Mouse (Mus musculus) hindbrain, embryonic 10.5 days (tissue): Measurements from ENCODE around the gene Dbp. TPM values are rescaled to one million over a fixed set of nuclear protein-coding genes. Genes with fewer than 3 reads are reported as not detected.
A peak's percentile ranks its signal among the peaks of the same experiment; 100 is the strongest.

Source experiments
- DNase-seq: peaks from one replicate; pipeline ENCODE4 v3.0.0-alpha.2; 2017; ENCODE audit warnings: low spot score
- H3K27ac ChIP-seq: fragments of 300-500 bp; sonication (generic); 2 replicates; pipeline ENCODE4 v1.5.1; 2016; ENCODE audit warnings: mild to moderate bottlenecking, moderate library complexity
- H3K27me3 ChIP-seq: fragments of 300-500 bp; sonication (generic); 2 replicates; pipeline ENCODE4 v1.6.1; 2016; ENCODE audit warnings: mild to moderate bottlenecking; ENCODE audit not compliant: poor library complexity, insufficient read depth, severe bottlenecking
- H3K36me3 ChIP-seq: fragments of 300-500 bp; sonication (generic); 2 replicates; pipeline ENCODE4 v1.6.1; 2016; ENCODE audit warnings: mild to moderate bottlenecking, moderate library complexity
- H3K4me1 ChIP-seq: fragments of 300-500 bp; sonication (generic); replicated peaks from 2 replicates; pipeline ENCODE4 v1.6.1; 2016; ENCODE audit warnings: mild to moderate bottlenecking
- H3K4me3 ChIP-seq: fragments of 300-500 bp; sonication (generic); 2 replicates; pipeline ENCODE4 v1.5.1; 2016; ENCODE audit warnings: mild to moderate bottlenecking, moderate library complexity
- H3K9me3 ChIP-seq: fragments of 300-500 bp; sonication (generic); 2 replicates; pipeline ENCODE4 v1.6.1; 2016; ENCODE audit warnings: mild to moderate bottlenecking, moderate library complexity
- WGBS: fragments of 180-500 bp; shearing (Covaris S2); methylation state at CpG from one replicate; pipeline ENCODE4 v1.1.7; 2016; 5-methylcytosine and 5-hydroxymethylcytosine counted together
- polyA plus RNA-seq: library from polyadenylated mRNA; unstranded; fragments of >200 nt; fragmentation: Nextera tagmentation; extraction: Ambion mirVana; gene quantifications from 2 replicates; pipeline ENCODE4 v1.2.1, GENCODE M21; 2016

Dbp gene
- polyA plus RNA-seq, 1 experiment from 2014 or later = 3.4 TPM

DNA sequence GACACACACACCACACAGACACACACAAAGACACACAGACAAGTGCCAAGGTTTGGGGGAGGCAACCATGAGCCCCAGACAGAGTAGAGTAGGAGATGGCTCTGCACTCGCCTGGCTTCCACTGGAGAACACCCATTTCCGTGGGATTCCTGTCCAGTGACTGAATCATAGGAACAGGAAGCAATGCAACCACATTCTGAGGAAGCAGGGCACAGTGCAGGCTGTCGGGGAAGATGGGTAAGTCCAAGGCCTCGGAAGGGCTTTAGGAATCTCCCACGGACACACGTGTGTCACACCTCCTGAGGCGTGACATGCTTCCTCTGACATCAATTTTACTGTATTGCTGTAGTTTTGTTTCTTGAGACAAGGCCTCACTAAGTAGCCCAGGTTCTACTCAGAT is 43.2 kb downstream of the Dbp start:
- Histone ChIP-seq H3K27ac (no peak overlapping the region), H3K4me1 (peaks cover 8% of the 10 kb centered on the region), H3K4me3 (no peak overlapping the region), H3K36me3 (no peaks in the 10 kb centered on the region), H3K9me3 (0 out of 2 replicates have a peak, but pooled peaks cover 6% of the 10 kb centered on the region), H3K27me3 (no peaks in the 10 kb centered on the region)
- WGBS = 83% methylated on average over 7 of the region's 7 CpGs
- no peak for DNase-seq

DNA sequence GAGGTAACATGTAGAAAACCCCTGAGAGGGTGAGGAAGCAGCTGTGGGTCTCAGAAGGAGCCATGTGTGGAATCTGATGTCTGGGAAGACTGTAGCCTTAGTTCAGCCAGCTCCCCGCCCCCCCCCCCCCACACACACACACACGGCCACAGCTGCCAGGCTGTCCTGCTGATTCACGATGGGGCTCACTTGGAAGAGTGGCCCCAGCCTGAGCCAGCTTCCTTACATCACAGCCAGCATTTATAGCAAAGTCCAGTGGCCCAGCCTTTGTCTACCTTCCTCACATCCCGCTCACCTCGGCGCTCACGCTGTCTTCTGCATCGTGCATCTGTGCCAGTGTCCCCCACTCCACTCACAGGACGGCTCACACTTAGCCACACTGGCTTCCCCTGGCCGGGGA is 44.5 kb downstream of the Dbp start:
- H3K4me3 ChIP-seq = no peak overlapping the region
- 54% methylated on average over 10 of the region's 10 CpGs for whole genome bisulfite sequencing
- H3K36me3 ChIP-seq = no peaks in the 10 kb centered on the region
- H3K9me3 ChIP-seq = 0 out of 2 replicates have a peak, but pooled peaks cover 6% of the 10 kb centered on the region
- H3K4me1 ChIP-seq = peaks cover 8% of the 10 kb centered on the region
- H3K27me3 ChIP-seq = no peaks in the 10 kb centered on the region
- 0 out of 2 replicates have a peak overlapping the region, but pooled peaks have one; percentile 1 for H3K27ac ChIP-seq
- no peak for DNase-seq

DNA sequence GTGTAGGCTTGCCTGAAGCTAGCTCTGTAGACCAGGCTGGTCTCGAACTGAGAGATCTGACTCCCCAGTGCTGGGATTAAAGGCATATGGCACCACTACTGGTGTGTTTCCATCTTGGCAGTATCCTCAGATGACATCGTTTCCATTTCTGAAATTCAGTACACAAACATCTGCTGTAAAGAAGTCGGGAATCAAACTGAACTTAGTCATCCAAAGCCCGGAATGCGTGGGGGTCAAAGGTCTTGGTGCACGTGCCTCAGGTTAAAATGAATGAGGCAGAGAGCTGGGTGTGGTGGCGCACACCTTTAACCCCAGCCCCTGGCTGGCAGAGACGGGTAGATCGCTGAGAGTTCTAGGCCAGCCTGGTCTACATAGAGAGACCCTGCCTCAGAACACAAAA is 45.3 kb downstream of the Dbp start:
- Histone ChIP-seq H3K27ac (no peak overlapping the region), H3K36me3 (no peaks in the 10 kb centered on the region), H3K4me3 (no peak overlapping the region), H3K9me3 (0 out of 2 replicates have a peak, but pooled peaks cover 6% of the 10 kb centered on the region), H3K4me1 (peaks cover 8% of the 10 kb centered on the region), H3K27me3 (no peaks in the 10 kb centered on the region)
- DNase-seq = no peak
- 78% methylated on average over 9 of the region's 9 CpGs for WGBS

GRCm38 (mm10) chr7:45755703-45756102 is 50.8 kb downstream of the Dbp start:
- DNase-seq = no peak
- H3K4me1 ChIP-seq = peaks cover 13% of the 10 kb centered on the region
- no peaks in the 10 kb centered on the region for H3K36me3 ChIP-seq
- no peak overlapping the region for H3K27ac ChIP-seq
- no peaks in the 10 kb centered on the region for H3K9me3 ChIP-seq
- 62% methylated on average over 6 of the region's 6 CpGs for WGBS
- peaks cover 32% of the 10 kb centered on the region for H3K27me3 ChIP-seq
- H3K4me3 ChIP-seq = no peak overlapping the region

DNA sequence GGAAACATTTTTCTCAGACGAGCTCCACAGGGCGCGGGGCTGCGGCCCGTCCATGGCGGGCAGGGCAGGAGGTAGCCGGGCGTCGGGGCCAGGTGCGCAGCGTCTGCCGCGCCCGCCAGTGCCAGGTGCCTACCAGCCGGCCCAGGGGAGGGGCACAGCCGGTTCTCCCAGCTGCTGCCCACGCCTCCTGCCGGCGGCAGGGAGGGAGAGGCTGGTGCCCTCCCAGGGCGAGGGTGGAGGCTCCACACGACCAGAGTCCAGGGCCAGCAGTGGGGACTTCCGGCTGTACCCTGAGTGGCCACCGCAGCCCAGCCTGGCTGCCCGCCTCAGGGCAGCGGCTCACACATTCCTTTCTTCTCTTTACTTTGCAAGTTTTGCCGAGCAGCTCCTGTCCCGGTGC is 54.5 kb downstream of the Dbp start:
- WGBS = 5% methylated on average over 27 of the region's 27 CpGs
- peak overlapping the region; percentile 66 for H3K27ac ChIP-seq
- no peaks in the 10 kb centered on the region for H3K9me3 ChIP-seq
- peak; percentile 21 for DNase-seq
- H3K4me1 ChIP-seq = peaks cover 13% of the 10 kb centered on the region
- H3K4me3 ChIP-seq = peak overlapping the region; percentile 43
- H3K36me3 ChIP-seq = no peaks in the 10 kb centered on the region
- peaks cover 34% of the 10 kb centered on the region for H3K27me3 ChIP-seq

Other genes starting within 250 kb of the Dbp start
- gene Ftl1, start 245.2 kb upstream of the Dbp start, polyA plus RNA-seq = 5,819 and 7,209 TPM in 2 replicates
- gene Bax, start 238.2 kb upstream of the Dbp start, polyA plus RNA-seq = 264 and 295 TPM in 2 replicates
- gene Tulp2, start 223.2 kb upstream of the Dbp start, polyA plus RNA-seq = 0.47 and 1.2 TPM in 2 replicates
- not detected in 2 replicates for gene Gm45808, start 218.3 kb upstream of the Dbp start, polyA plus RNA-seq
- 4.8 and 6.7 TPM in 2 replicates for gene Dhdh, start 216.3 kb upstream of the Dbp start, polyA plus RNA-seq
- gene Nucb1, start 194.7 kb upstream of the Dbp start, polyA plus RNA-seq = 110 and 115 TPM in 2 replicates
- gene Ppp1r15a, start 178.8 kb upstream of the Dbp start, polyA plus RNA-seq = 18.6 and 20.2 TPM in 2 replicates
- gene Plekha4, start 178.8 kb upstream of the Dbp start, polyA plus RNA-seq = 4.1 and 4.5 TPM in 2 replicates
- gene Hsd17b14, start 150.2 kb upstream of the Dbp start, polyA plus RNA-seq = 1.1 and 1.5 TPM in 2 replicates
- 37.1 and 46.2 TPM in 2 replicates for gene Bcat2, start 134.9 kb upstream of the Dbp start, polyA plus RNA-seq
- gene Fgf21, start 89.6 kb upstream of the Dbp start, polyA plus RNA-seq = not detected in 2 replicates
- gene Fut1, start 87.8 kb upstream of the Dbp start, polyA plus RNA-seq = 0.20 TPM in 1 of 2 replicates, not detected in the other
- gene Izumo1, start 83.3 kb upstream of the Dbp start, polyA plus RNA-seq = 0.19 TPM in 1 of 2 replicates, not detected in the other
- gene Rasip1, start 77.6 kb upstream of the Dbp start, polyA plus RNA-seq = 6.4 and 9.3 TPM in 2 replicates
- 2.6 and 2.9 TPM in 2 replicates for gene Mamstr, start 65.1 kb upstream of the Dbp start, polyA plus RNA-seq
- gene Fut2, start 38.7 kb upstream of the Dbp start, polyA plus RNA-seq = 0.12 and 0.21 TPM in 2 replicates
- 0.39 and 0.98 TPM in 2 replicates for gene Ntn5, start 21.1 kb upstream of the Dbp start, polyA plus RNA-seq
- gene Sec1, start 10.7 kb upstream of the Dbp start, polyA plus RNA-seq = 0.62 and 0.77 TPM in 2 replicates
- 8.3 and 13.0 TPM in 2 replicates for gene Car11, start 5.2 kb upstream of the Dbp start, polyA plus RNA-seq
- gene Rpl18, start 10.4 kb downstream of the Dbp start, polyA plus RNA-seq = 1,010 and 1,126 TPM in 2 replicates
- 33.6 and 35.5 TPM in 2 replicates for gene Sphk2, start 12.9 kb downstream of the Dbp start, polyA plus RNA-seq
- 1.6 and 1.8 TPM in 2 replicates for gene Fam83e, start 16.1 kb downstream of the Dbp start, polyA plus RNA-seq
- not detected in 2 replicates for gene Spaca4, start 20.7 kb downstream of the Dbp start, polyA plus RNA-seq
- 2.3 and 5.4 TPM in 2 replicates for gene Lmtk3, start 78.7 kb downstream of the Dbp start, polyA plus RNA-seq
- 1.7 and 2.2 TPM in 2 replicates for gene Sult2b1, start 79.6 kb downstream of the Dbp start, polyA plus RNA-seq
- 164 and 231 TPM in 2 replicates for gene Cyth2, start 109.5 kb downstream of the Dbp start, polyA plus RNA-seq
- 0.91 and 1.0 TPM in 2 replicates for gene Kcnj14, start 119.7 kb downstream of the Dbp start, polyA plus RNA-seq
- 85.2 and 110 TPM in 2 replicates for gene Grwd1, start 125.9 kb downstream of the Dbp start, polyA plus RNA-seq
- gene Kdelr1, start 167.7 kb downstream of the Dbp start, polyA plus RNA-seq = 37.6 and 67.7 TPM in 2 replicates
- gene Grin2d, start 173.3 kb downstream of the Dbp start, polyA plus RNA-seq = 0.19 and 0.33 TPM in 2 replicates
- 1.1 and 1.3 TPM in 2 replicates for gene Syngr4, start 191.6 kb downstream of the Dbp start, polyA plus RNA-seq
- 4.5 and 4.8 TPM in 2 replicates for gene Tmem143, start 191.9 kb downstream of the Dbp start, polyA plus RNA-seq
- 16.7 and 29.7 TPM in 2 replicates for gene Emp3, start 216.3 kb downstream of the Dbp start, polyA plus RNA-seq
- 6.5 and 7.7 TPM in 2 replicates for gene Ccdc114, start 219.0 kb downstream of the Dbp start, polyA plus RNA-seq